Comparison of ENCODE assay signal across 16 mouse cellular contexts in the genomic region with DNA sequence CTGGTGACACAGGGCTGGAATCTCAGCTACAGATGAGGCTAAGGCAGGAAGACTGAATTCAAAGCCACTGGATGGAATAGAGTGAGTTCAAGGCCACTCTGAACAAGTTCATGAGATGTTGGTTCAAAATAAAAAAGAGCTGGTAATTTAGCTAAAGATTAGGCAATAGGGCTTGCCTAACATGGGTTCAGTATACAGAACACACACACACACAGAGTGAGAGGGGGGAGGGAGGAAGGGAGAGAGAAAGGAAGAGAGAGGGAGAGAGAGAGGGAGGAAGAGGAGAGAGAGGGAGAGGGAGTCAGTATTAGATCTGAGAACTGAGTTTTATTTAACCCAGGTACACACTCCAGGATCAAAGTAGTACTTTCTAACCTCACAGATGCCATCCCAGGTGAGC.
"Had no signal": no experiment of that assay in that cellular context is flagged by ENCODE, and none has a peak within 500 bp of the region (broad histone marks: within the 10 kb centered on the region; RNA-seq: fewer than 3 reads in every experiment).

No protein-coding gene starts in this region.

- ATAC-seq: hindbrain, embryonic 16.5 days; intestine, embryonic 15.5 days; intestine, postnatal 0 days; liver, embryonic 12.5 days had no signal

- DNase-seq: gastrocnemius, adult 2 months; gastrocnemius, postnatal 10 days; gastrocnemius, postnatal 25 days; heart, adult 11 months; heart, adult 2 months; heart, postnatal 4 days; kidney, adult 18-20 months; kidney, adult 8-10 months; kidney, postnatal 10 days; kidney, postnatal 25 days; kidney, postnatal 4 days; liver had no signal
